Mouse (Mus musculus) urinary bladder, postnatal 10 days (tissue): Measurements from ENCODE around the gene Rab40b.

Experiments
- DNase-seq: peaks from one replicate; pipeline ENCODE4 v3.0.0; 2022; ENCODE audit warnings: low spot score

The Rab40b gene

DNA sequence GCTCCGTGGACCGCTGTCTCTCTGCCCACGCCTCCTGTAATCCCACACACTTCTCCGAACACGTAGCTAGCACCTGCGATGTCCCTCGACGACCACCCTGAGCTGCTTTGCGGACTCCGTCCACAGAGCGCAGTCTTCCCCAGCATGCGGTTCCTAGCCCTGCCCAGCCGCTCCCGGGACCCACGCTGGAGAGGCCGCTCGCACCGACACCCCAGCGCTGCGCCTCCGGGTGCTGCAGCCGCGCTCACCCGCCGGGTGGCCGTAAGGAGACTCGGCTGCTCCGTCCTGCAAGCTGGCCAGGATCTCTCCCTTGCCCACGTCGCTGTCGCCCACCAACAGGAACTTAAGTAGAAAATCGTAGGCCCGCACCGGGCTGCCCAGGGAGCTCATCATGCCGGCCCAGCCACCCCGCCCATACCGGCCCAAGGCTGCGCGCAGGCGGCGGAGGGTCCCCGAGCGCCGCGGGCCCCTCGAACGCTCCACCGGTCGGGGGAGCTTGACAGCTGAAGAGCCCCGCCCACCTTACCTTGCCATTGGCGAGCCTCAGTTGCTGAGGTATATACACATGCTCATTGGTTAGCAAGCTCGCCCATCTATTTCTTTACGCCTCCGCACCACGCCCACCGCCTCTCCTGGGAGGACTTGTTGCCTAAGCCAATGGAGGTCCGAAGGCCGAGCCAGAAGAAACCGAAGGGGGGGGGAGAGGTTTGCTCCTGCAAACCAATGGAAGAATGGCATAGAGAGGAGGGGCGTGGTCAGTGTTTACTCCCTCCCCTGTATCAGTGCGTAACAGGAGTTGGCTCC, at the start of gene Rab40b:
Gene Rab40b (minus strand): TSS at position 502 of the 804 bp plus-strand sequence.
- peak; percentile 57 for DNase-seq

DNA sequence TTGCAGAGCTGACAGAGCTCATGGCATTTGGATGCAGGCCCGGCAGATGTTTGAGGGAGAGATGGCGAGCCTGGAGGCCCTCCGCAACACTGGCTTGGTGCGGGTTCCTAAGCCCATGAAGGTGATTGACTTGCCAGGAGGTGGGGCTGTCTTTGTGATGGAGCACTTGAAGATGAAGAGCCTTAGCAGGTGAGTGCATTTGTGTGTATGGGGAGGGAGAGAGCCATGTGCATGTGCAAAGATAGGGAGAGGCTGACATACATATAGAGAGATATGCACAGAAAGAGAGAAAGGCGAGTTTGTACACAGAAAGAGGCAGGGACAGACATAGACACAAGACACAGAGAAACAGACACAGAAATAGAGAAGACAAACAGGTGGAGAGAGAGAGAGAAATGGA, 49.2 kb upstream of the Rab40b start:
- DNase-seq: no peak

DNA sequence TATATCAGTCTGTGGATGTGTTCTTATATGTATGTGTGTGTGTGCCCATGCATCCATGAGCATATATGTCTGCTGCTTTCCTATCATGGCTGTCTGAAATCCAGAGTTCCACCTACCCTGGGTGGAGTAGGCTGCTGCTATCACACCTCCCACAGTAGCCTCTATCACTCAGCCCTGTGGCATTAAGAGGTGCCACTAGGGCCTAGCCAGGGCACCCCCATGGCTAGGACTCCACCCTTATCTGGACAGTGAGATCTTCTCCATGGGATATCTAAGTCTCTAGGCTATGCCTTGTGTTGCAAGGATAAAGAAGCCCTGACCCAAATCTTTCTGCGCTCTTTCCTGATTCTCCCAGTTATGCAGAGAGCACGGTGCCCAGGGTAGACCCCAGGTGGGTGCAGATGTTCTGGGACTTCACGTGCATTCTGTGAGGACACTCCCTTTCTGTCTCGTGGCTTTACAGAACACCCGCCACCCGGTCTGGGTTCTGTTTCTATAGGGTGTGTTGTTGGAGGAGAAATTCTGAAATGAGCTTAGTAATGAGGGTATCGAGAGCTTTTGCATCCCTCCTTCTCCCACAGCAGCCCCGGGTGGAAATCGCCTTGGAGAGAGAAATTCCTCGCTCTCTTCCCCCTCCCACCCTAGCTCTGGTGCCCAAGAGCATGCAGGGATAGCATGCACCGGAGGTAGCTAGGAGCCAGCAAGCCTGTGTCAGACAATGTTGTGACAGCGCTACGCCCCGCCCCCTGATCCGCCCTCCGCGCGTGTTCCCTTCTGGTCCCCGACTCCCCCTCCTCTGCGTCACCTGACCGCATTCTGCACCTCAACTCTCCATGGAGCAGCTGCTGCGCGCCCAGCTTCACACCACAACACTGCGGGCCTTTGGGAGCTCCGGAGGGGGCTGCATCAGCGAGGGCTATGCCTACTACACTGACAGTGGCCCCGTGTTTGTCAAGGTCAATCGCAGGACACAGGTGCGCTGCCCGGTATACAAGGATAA, 46.4 kb upstream of the Rab40b start, which contains the start of gene Fn3k:
Gene Fn3k (plus strand): TSS at position 758 of the 1,000 bp plus-strand sequence.
- peak; percentile 45 for DNase-seq

DNA sequence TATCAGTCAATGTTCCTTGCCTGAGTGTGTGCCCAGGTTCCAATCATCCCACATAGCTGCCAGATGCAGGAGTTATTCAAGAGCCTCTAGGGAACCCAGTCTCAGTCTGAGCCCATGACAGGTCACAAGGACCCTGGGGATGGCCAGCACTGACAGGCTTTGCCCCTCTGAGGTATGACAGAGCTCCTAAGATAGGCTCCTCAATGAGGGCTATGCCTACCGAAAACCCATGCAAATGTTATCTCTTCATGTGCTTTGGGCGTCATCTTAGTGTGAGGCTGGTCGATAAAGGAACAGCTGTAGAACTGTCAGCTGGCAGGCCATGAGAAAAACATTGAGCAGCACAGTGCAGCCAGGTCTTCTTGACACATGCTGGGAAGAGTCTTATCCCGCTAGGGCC, 45.3 kb upstream of the Rab40b start:
- no peak for DNase-seq

DNA sequence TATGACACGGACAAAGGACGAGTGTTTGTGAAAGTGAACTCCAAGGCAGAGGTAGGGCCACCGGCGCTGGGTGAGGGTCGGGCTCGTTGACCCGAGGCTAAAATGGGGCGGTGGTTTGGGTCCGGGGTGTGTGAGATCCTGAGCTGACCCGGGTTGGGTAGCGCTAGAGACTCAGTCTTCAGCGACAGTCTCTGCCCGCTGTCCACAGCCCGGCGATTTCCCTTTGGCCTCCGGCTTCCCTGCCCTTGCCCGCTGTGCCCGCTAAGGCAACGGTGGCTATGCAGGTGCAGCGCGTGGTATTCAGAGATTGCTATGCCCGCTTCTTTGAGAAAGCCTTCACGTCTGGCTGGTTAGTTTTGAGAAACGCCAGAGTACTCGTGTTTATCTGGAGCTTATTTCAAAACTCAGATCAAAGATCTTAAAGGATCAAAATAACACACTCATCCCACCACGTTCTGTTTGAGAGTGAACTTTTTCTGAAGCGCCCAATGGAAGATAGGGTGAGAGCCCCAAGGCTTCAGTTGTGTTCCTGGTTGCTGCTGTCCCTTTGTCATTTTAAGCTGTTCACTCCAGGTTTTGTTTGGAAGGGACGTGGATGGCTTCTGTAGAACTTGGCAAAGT, 33.6 kb upstream of the Rab40b start:
- no peak for DNase-seq

DNA sequence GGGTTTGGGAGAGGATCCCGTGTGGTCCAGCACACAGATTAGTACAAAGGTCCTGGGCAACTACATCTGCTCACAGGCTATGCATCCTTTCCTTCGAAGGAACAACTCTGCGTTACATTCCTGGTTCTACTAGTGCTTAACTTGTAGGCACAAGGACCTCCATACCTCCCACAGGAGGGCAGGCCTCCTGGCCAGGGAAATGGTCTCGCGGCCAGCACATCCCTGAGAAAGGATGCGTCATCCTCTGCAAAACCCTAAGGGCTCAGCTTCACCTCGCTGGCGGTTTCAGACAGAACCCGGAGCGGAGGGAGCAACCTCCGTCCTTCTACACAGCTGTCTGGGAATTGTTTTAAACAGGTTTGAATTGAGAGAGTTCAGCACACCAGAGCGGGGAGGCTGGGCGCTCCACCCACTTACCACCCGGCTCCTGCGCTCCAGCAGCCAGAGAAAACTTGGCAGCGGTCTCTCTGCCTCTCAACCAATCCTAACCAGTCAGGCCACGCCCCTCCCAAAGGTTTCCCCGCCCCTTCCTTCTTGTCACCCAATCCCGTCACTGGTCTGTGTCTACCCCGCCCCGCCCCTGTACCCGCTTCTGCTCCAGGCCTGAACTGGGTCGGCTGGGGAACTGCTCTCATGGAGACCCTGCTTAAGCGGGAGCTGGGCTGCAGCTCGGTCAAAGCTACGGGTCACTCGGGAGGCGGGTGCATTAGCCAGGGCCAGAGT, 32.9 kb upstream of the Rab40b start, which contains the start of gene Fn3krp:
Gene Fn3krp (plus strand): TSS at position 572 of the 723 bp plus-strand sequence.
- DNase-seq: peak; percentile 92

DNA sequence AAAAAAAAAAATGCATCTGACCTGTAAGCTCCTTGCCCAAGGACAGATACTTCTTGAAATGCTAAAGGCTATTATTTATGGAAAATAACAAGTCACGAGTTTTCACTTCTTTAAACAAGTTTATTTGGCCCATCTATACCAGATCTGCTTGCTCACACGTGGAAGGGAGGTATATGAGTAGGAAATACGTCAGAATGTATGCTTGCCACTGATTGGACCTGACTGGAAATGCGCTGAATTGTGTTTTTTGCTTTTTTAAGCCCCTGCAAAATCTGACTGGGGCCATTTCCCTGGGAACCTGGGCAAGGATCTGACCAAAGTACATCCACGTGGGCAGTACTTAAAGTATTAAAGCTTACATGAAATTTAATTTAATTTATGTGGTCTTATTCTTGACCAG, 32.3 kb upstream of the Rab40b start:
- DNase-seq: no peak

DNA sequence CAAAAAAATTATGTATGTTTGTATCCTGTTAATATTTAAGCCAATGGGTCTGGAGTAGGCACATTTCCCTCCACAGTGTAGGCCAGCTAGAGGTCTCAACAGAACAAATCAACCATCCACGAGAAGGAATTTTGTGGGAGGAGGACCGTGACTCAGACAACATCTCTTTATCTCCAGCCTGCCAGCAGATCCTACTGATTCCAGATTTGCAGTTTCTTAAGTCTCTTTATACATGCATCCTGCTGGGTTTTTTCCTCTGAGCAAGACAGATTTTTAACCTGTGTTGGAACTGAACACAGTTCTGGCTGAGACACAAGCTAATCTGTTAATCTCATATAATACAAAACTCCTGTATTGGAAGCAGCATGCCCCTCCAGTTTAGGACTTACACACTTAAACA, 30.9 kb upstream of the Rab40b start:
- DNase-seq: no peak

DNA sequence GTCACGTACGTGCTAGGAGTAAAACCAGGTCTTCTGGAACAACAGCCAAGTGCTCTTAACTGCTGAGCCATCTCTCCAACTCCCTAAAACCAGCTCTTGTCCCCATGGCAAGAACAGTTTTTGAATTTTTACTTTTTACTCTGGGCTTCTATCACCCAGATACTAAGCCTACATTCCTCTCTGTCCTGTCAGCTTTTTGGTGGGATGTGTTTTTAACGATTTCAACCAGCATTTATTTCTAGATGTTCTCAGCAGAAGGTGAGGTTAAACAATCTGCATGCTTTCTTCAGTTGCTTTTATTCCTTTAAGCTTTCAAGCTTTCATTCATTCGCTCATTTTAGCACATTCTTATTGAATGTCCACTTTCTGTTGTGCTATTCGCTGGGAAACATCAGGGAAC, 29.9 kb upstream of the Rab40b start:
- DNase-seq: no peak

DNA sequence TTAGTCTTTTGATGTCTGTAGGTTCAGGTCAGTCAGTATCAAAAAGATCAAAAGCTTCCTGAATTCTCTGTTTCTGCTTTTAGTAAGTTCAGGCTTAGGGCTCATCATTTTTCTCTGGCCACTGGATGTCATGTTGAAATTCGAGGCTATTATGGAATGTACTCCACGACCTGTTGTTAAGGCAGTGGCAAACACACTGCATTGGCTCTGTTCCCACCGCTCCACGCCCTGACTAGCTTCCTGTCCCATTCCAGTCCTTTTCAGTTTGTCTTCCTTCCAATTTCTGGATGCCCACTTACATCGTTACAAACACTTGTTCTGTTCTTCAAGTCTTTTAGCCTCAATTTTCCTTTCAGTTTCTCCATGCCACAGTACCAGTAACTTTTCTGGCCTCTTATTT, 27.3 kb upstream of the Rab40b start:
- no peak for DNase-seq

DNA sequence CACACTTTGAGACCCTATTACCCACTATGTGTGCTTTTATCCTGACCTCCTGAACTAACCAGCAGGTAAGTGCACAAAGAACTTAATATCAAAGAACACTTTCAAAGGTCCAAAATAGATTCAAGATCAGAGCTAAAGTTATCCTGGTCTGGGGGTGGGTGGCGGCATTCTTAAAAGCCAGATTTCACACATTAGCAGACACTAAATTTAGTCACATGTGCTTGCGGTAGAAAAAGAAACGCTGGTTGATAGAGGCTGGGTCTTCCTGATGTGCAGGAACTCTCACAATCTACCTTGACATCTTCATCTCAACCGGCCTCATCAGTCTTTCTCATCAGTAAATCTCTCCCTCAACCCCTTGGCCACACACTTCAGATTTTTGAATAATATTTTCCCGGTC, 26.7 kb upstream of the Rab40b start:
- DNase-seq: no peak

DNA sequence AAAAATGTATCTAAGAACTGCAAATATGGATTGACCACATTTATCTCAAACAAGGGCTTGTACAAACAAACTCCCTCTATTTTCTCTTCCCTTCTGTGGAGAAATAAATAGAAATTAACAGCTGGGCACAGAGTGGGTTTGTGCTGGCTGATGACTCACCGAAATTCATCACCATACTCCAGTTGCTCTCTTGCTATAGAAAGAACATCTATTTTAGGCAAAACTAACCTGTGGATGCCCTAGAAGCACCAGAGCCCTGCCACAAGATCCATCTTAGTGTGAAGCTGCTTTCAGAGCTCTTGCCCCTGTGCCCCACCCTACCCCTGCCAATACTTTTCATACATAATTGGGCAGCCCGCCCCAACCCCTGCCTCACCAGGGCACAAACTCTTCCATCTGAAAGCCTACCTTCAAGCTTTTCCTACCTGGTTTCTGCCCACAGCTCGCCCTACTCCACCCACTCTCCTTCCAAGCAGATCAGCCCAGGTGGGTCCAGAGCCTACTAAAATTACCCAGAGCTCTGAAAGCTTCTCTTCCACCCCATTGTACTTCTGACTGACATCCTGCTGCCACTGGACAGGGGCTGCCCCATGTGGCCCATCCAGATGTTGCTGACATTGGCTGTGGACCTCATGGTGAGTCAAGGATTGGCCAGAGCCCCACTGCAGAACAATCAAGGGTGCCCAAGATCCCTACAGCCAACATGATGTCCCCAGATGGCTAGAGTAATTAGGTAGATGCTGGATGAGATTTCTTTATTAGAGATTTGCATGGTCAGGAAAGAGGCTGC, 19.5 kb upstream of the Rab40b start:
- no peak for DNase-seq

DNA sequence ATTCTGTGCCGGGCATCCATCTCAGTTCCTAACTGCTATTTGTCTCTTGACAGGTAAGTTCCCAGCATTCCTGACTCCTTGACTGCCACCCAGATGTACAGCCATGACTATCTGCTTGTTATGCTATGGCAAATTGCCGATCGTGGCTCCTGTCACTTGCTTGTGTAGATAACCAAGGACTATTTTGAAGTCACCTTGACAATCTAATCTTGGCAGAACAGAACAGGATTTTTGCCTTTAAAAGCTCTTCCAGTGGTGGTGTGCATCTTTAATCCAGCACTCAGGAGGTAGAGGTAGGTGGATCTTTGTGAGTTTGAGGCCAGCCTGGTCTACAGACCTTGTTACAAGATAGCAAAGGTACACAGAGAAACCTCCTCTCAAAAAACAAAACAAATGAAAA, 4.4 kb upstream of the Rab40b start:
- no peak for DNase-seq

DNA sequence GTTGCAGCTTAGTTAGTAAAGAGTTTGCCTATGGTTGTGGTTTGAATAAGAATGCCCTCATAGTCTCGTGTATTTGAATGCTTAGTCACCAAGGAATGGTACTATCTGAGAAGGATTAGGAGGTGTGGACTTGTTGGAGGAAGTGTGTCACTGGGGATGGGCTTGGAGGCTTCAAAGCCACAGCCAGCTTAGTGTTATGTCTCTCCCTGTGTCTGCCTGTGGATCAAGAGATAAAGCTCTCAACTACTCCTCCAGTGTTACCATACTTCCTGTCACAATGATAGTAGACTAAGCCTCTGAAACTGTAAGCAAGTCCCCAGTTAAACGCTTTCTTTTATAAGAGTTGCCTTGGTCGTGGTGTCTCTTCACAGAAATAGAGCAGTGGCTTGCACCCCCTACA, 2.7 kb upstream of the Rab40b start:
- DNase-seq: no peak

DNA sequence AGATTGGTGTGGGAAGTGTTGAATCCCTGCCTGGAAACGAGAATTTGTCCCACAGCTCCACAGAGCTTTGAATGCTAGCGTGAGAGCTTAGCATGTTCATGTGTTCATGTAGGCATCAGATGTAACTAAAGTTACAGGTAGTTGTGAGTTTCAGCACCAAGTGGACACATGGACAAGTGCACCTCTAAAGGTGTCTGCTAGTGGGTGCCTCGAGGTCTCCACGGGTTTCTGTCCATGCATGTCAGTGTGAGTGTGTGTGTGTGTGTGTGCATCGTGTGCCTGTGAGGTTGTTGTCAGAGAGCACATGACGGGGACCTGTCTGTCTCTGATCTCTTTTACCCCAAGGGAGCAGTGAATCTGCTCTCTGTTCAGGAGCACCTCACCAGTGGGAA, 499 bp upstream of the Rab40b start:
- no peak for DNase-seq

DNA sequence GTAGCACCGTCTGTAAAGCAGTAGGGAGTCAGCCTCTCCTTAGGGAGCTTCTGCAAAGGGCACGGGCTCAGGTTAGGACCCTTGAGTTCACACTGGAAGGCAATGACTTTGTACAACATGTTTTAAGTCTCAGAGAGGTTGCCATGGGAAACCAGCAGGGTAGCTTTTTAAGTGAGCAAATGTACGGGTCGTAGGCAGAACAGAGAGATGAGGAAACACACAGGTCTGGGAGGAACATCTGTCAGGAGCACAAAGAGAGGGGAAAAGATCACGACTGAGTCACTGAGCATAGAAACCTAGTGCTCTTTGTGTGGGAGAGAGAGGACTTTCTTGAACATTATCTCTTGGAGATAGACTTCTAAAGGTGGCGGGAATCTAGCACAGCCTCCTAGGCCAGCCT, 7.8 kb downstream of the Rab40b start:
- DNase-seq: no peak

DNA sequence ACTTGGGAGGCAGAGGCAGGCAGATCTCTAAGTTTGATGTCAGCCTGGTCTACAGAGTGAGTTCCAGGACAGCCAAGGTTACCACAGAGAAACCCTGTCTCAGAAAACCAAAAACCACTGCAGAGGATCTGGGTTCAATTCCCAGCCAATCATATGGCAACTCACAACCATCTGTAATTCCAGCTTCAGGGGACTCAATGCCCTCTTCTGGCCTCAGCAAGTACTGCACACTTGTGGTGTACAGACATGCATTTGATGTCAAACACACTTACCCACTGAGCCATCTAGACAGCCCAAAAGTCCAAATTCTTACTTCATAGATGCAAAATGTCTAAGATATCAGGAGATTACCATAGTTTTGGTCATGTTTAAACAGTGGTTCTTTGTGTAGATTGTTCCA, 9.4 kb downstream of the Rab40b start:
- no peak for DNase-seq

DNA sequence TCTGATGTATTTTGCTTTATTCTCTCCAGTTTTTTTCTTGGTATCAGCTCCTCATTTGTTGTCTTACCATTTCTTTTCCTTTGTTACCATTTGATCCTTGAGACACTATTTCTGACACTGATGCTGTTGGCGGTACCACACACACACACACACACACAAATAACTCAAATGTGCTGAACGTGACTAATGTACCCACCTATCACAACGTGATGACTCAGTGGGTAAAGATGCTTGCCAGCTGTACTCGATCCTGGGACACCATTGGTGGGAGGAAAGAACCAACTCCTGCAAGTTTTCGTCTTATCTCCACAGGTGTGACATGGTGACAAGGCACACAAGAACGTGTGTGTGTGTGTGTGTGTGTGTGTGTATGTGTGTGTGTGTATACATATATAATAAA, 14.7 kb downstream of the Rab40b start:
- DNase-seq: no peak

DNA sequence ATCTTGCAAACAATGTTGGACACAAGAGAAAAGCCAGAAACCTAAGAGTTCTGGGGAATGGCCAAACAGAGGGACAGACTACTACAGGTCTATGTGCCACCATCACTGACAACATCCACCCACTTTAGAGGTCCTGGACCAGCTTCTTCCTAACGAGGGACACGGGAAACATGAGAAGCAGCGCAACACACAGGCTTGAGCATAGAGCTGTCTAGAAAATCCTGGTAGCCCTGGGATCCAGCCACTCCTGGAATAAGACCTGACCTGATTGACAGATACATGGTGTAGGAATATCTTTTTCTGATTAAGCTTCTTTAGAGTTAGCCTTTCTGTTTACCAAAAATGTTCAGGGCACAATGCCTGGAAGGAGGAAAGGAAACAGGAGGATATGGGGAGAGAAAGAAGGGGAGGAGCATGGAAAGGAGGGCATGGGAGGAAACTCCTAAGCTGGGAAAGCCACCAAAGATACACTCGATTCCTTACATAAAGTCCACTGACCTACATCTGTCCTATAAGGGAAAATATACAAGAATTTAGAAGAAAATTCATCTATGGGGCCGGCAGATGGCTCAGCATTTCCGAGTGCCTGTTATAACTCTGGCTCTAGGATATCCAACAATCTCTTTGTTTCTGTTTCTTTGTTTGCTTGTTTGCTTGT, 17.6 kb downstream of the Rab40b start:
- no peak for DNase-seq

DNA sequence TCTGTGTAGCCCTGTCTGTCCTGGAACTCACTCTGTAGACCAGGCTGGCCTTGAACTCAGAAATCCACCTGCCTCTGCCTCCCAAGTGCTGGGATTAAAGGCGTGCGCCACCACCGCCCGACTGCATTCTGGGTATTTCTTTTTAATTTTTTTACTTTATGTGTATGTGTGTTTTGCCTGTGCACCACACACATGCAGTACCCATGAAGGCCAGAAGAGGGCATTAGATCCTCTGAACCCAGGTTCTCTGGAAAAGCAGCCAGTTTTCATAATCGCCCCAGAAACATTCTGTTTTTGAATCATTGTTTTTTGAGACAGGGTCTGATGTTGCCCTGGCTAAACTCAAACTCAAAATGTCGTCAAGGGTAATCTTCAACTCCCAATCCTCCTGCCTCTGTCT, 18.4 kb downstream of the Rab40b start:
- DNase-seq: no peak
